Mouse (Mus musculus) kidney, postnatal 0 days (tissue): ENCODE measurements at regions not wholly inside any gene's neighbourhood (a gene's known extent, or its start where the extent isn't known, plus 50 kb on each side); places are given as distances from the start of the nearest gene placed in this dataset.

ENCODE experiments used
- ATAC-seq: fragments of 200-750 bp; cut with Nextera tagmentation; replicated peaks from 2 replicates; pipeline ENCODE4 v1.8.0; 2017; ENCODE audit warnings: low read depth, moderate number of reproducible peaks, moderate TSS enrichment, moderate library complexity; ENCODE audit not compliant: low FRiP score
- DNase-seq: peaks from one replicate; pipeline ENCODE4 v3.0.0-alpha.2; 2016; ENCODE audit warnings: low spot score
- H3K27ac ChIP-seq: fragments of 300-500 bp; sonication (generic); 2 replicates; pipeline ENCODE4 v1.5.1; 2014; ENCODE audit warnings: mild to moderate bottlenecking
- H3K27me3 ChIP-seq: fragments of 300-500 bp; sonication (generic); 2 replicates; pipeline ENCODE4 v1.6.1; 2014; ENCODE audit warnings: low read length, mixed read lengths; ENCODE audit not compliant: insufficient read depth
- H3K36me3 ChIP-seq: fragments of 300-500 bp; sonication (generic); 2 replicates; pipeline ENCODE4 v1.6.1; 2014; ENCODE audit warnings: low read length, mixed read lengths; ENCODE audit not compliant: insufficient read depth
- H3K4me1 ChIP-seq: fragments of 300-500 bp; sonication (generic); replicated peaks from 2 replicates; pipeline ENCODE4 v1.6.1; 2014; ENCODE audit warnings: antibody characterized with exemption, low read length, mixed read lengths; ENCODE audit not compliant: insufficient read depth
- H3K4me2 ChIP-seq: fragments of 300-500 bp; sonication (generic); 2 replicates; pipeline ENCODE4 v1.6.1; 2014; ENCODE audit warnings: mild to moderate bottlenecking, low read length, moderate library complexity, mixed read lengths
- H3K4me3 ChIP-seq: fragments of 300-500 bp; sonication (generic); replicated peaks from 2 replicates; pipeline ENCODE4 v1.5.1; 2014; ENCODE audit warnings: low read depth, low read length
- H3K9ac ChIP-seq: fragments of 300-500 bp; sonication (generic); 2 replicates; pipeline ENCODE4 v1.6.1; 2014; ENCODE audit warnings: low read depth, low read length
- H3K9me3 ChIP-seq: fragments of 300-500 bp; sonication (generic); replicated peaks from 2 replicates; pipeline ENCODE4 v1.6.1; 2016; ENCODE audit warnings: low read length, inconsistent platforms, mixed read lengths
- CTCF ChIP-seq: IDR thresholded peaks from 2 replicates; pipeline ENCODE4 v1.5.1; 2016; ENCODE audit warnings: antibody characterized with exemption, low read depth, mild to moderate bottlenecking, moderate library complexity
- WGBS: fragments of 180-500 bp; shearing (Covaris S2); extraction: QIAGEN DNeasy Blood & Tissue Kit; methylation state at CpG from one replicate; pipeline ENCODE4 v1.1.7; 2014; 5-methylcytosine and 5-hydroxymethylcytosine counted together

DNA sequence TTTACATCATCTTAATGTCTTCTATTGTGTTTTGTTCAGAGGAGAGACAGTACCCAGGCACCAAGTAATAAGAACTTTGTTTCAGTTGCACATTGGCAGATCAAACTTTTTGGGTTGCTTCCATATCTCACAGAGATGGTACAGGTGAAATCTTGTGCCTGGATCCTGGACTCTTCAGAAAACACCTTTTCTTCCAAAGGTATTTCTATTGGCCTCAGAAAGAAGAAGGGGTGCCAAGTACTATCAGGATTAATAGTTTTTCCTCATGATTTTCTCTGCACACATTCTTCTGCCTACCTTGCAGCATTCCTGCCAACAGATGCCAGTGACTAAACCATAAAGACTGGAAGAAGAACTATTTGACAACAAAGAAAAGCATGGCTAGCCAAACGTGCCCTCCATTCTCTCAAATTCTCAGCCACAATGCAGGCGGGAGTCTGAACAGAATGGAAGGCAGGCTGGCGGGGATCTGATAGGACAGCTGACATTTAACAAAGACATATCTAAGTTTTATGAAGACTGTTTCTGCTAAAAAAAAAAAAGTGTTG is 137.6 kb upstream of the Avpr1a start:
- no peak overlapping the region for H3K4me3 ChIP-seq
- 71% methylated on average over 3 of the region's 3 CpGs for WGBS
- ATAC-seq: no peak

GRCm38 (mm10) chr10:122308691-122309090 is 139.6 kb upstream of the Avpr1a start:
- no peak overlapping the region for H3K4me2 ChIP-seq
- no peaks in the 10 kb centered on the region for H3K27me3 ChIP-seq
- H3K9ac ChIP-seq: no peak overlapping the region
- TF ChIP-seq CTCF: no peak
- no peaks in the 10 kb centered on the region for H3K9me3 ChIP-seq
- ATAC-seq: no peak
- no peaks in the 10 kb centered on the region for H3K4me1 ChIP-seq
- no peak for DNase-seq
- no peaks in the 10 kb centered on the region for H3K36me3 ChIP-seq
- no peak overlapping the region for H3K27ac ChIP-seq
- WGBS: 88% methylated on average over 3 of the region's 3 CpGs
- H3K4me3 ChIP-seq: no peak overlapping the region

More for the DNA sequence above, 137.6 kb upstream of the Avpr1a start:
- H3K9ac ChIP-seq: no peak overlapping the region
- H3K4me1 ChIP-seq: no peaks in the 10 kb centered on the region
- H3K27me3 ChIP-seq: no peaks in the 10 kb centered on the region
- H3K9me3 ChIP-seq: no peaks in the 10 kb centered on the region
- no peak overlapping the region for H3K4me2 ChIP-seq
- TF ChIP-seq CTCF: no peak
- DNase-seq: no peak
- H3K27ac ChIP-seq: no peak overlapping the region
- no peaks in the 10 kb centered on the region for H3K36me3 ChIP-seq

GRCm38 (mm10) chr10:122302259-122302658 is 146.0 kb upstream of the Avpr1a start:
- ATAC-seq: no peak
- no peak for DNase-seq
- no peaks in the 10 kb centered on the region for H3K27me3 ChIP-seq
- no peaks in the 10 kb centered on the region for H3K4me1 ChIP-seq
- no peak for TF ChIP-seq CTCF
- no peak overlapping the region for H3K4me2 ChIP-seq
- H3K27ac ChIP-seq: no peak overlapping the region
- H3K9ac ChIP-seq: no peak overlapping the region
- H3K4me3 ChIP-seq: no peak overlapping the region
- H3K36me3 ChIP-seq: no peaks in the 10 kb centered on the region
- 75% methylated on average over 6 of the region's 6 CpGs for WGBS
- H3K9me3 ChIP-seq: no peaks in the 10 kb centered on the region

- no peaks in the 10 kb centered on the region for H3K9me3 ChIP-seq
- TF ChIP-seq CTCF: no peak
- WGBS: 81% methylated on average over 5 of the region's 5 CpGs
- no peaks in the 10 kb centered on the region for H3K27me3 ChIP-seq
- DNase-seq (no peak), ATAC-seq (no peak)
- no peak overlapping the region for H3K4me3 ChIP-seq
- no peaks in the 10 kb centered on the region for H3K4me1 ChIP-seq
- H3K9ac ChIP-seq: no peak overlapping the region
- no peak overlapping the region for H3K27ac ChIP-seq
- H3K4me2 ChIP-seq: no peak overlapping the region
- no peaks in the 10 kb centered on the region for H3K36me3 ChIP-seq
Measured at GRCm38 (mm10) chr10:122295921-122296425, 152.3 kb upstream of the Avpr1a start.

DNA sequence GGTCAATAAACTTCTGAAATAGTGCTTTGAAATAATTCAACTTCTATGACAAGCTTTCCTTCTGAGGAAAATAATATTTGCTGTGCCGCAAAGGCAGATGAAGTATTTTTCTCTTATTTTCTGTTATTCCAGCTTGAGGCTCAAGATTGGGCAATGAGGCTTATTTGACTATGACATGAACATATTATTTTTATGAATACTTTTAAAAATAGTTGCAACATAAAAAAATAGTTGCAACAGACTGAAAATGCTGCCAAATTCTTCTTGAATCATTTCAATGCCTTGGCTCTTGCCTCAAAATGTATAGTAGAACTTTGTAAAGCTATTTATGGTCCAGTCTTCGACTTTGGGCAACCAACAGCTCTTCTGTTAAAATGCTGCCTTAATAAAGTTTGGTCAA is 156.7 kb upstream of the Avpr1a start:
- H3K4me1 ChIP-seq: no peaks in the 10 kb centered on the region
- peak; percentile 59 for DNase-seq
- H3K9me3 ChIP-seq: no peaks in the 10 kb centered on the region
- no peaks in the 10 kb centered on the region for H3K27me3 ChIP-seq
- H3K9ac ChIP-seq: no peak overlapping the region
- no peak for ATAC-seq
- WGBS: 82% methylated on average over 2 of the region's 2 CpGs
- TF ChIP-seq CTCF: no peak
- H3K4me3 ChIP-seq: no peak overlapping the region
- H3K4me2 ChIP-seq: no peak overlapping the region
- H3K36me3 ChIP-seq: no peaks in the 10 kb centered on the region
- no peak overlapping the region for H3K27ac ChIP-seq

GRCm38 (mm10) chr10:122291091-122291490 is 157.2 kb upstream of the Avpr1a start:
- Histone ChIP-seq H3K4me3 (no peak overlapping the region), H3K4me1 (no peaks in the 10 kb centered on the region), H3K36me3 (no peaks in the 10 kb centered on the region), H3K4me2 (no peak overlapping the region), H3K27ac (no peak overlapping the region), H3K9me3 (no peaks in the 10 kb centered on the region), H3K9ac (no peak overlapping the region), H3K27me3 (no peaks in the 10 kb centered on the region)
- no peak for TF ChIP-seq CTCF
- ATAC-seq: no peak
- WGBS: 56% methylated on average over 5 of the region's 5 CpGs
- DNase-seq: peak; percentile 64

- Histone ChIP-seq H3K27me3 (no peaks in the 10 kb centered on the region), H3K9ac (no peak overlapping the region), H3K9me3 (no peaks in the 10 kb centered on the region), H3K4me3 (no peak overlapping the region), H3K36me3 (no peaks in the 10 kb centered on the region), H3K4me2 (no peak overlapping the region), H3K4me1 (no peaks in the 10 kb centered on the region), H3K27ac (no peak overlapping the region)
- TF ChIP-seq CTCF: no peak
- 58% methylated on average over 1 of the region's 1 CpGs for WGBS
- no peak for ATAC-seq
- peak; percentile 55 for DNase-seq
Measured at GRCm38 (mm10) chr10:122274885-122275284, 173.4 kb upstream of the Avpr1a start.
